Mouse (Mus musculus): Measurements from ENCODE around the gene Pld5. TPM values are rescaled to one million over a fixed set of nuclear protein-coding genes. Genes with fewer than 3 reads are reported as not detected.
"Not testable (repeated sequence)": the region's sequence is repeated elsewhere in the genome, so short reads cannot be mapped to it uniquely, and the experiment has no call there.

The Pld5 gene
- total RNA-seq, 2 experiments from 2014 or later, result 0.15 to 0.44 TPM

DNA sequence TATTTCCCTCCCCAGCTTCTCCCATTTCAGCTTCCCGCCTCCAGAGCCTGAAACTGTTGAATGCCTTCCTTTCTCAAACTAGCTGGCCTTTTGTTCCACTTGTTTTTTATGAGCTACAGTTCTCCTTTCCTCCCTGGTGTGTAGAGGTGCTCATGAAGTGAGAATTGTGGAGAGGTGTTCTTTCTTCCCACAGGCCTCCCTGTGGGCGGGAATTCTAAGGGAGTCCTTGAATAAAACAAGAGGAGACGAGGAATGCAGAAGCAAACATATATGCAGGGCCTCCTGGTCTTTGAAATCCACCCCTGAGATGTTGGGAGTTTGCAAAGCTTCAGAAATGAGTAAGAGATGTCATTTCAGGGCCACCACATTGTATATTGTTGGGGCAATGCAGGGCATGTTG, 235.2 kb downstream of the Pld5 start:
- no peak for DNase-seq

DNA sequence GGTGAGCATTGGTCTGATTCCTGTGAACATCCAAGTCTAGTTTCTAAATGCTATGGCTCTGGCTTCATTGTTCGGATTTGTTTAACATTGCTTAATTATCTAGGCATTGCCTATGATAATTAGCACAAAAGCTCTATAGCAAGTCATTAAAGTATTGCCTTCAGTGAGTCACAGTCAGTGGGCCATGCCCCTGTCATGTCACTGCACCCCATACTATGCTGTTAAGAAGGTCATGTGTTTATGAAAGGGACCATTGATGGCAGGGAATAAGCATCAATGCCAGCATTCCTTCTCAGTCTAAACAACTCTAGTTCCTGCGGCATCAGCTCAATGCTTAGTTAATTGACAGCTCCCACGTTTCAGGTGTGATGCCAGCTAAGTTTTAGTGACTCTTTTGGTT, 239.1 kb downstream of the Pld5 start:
- DNase-seq, result no peak

DNA sequence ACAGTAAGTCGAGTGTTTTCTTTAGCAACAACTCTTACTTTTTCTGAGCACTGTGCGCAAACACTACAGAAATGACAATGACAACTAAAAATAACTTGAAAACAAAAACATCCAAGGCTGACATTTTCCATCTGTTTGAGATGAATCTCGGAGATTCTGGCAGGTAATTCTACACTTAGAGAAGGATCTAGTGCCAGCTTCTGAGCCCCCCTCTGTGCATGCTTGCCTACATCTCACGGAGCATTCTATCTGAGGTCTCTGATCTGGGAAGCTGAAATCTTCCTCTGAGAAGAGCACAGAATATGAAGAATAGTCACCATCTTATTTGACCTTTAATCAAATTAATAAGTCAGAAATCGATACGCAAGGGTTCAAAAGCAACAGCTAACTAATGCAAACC, 240.4 kb downstream of the Pld5 start:
- no peak for DNase-seq

DNA sequence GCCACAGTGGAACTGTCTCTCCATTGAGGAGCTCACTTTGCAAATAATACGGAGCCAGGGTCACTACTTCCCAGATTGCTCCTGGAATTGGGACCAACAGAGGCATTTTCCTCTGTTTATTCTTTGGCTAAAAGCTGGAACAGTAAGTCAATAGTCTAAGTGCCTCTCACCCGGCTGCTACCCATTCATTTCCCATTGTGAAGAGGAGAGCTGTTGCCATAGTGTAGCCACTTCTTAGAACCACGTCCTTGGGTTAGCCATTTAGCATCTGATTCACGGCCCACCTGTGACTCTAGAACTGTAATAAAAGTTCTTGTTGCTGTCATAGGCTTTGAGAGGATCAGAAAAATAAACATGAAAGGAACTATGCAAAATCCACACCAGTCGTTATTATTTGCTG, 241.4 kb downstream of the Pld5 start:
- no peak for DNase-seq

DNA sequence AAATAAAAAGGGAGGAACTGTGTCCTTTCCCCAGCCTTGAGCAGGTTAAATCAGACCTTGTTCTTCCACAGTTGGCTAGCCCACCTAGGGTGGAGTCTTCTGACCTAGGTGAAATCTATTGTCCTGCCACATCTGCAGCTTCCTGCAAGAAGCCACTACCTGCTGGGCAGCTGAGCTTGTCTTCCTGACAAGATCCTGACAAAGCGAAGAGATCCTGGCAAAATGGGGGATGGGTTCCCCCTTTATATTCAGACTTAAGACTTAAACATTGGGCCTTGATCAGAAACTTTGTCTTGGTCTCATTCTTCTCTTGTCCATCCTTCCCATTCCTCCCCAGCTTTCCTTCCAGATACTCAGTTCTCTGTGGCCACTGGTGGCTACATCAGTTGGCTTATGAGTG, 246.0 kb downstream of the Pld5 start:
- no peak for DNase-seq

DNA sequence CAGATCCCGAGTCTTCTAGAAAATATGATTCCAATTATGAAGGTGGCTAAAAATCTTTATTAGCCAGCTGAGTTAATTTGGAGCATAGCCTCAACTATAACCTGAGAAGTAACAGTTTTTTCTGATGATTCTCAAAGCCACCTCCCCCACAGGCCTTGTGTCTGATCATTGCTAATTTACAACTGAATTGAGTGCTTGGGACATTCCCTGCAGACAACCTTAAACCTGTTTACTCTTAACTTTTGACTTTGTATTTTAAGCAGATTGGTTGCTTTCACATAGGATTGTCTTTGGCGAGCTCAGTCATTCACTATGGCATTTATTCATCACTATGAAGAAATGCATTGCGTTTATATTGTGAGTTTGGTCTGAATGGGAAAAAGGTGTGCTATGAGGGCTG, 246.7 kb downstream of the Pld5 start:
- no peak for DNase-seq

DNA sequence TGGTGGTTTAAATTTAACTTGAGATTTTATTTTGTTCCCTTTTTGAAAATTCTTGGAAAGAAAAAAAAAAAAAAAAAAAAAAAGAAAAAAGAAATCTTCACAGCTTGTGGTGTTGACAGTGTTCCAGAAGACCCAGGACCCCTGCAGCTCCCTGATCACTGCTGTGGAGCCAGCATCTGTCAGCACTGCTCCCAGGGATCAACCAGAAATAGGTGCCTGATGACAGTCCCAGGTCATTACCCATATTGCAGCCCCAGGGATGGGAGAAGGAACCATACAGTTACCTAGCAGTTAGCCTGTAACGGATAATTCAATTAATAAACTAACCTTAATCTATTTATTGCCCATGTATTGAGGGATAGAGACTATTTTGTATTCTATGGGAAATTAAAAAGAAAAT, 250.6 kb downstream of the Pld5 start:
- DNase-seq, result no peak

DNA sequence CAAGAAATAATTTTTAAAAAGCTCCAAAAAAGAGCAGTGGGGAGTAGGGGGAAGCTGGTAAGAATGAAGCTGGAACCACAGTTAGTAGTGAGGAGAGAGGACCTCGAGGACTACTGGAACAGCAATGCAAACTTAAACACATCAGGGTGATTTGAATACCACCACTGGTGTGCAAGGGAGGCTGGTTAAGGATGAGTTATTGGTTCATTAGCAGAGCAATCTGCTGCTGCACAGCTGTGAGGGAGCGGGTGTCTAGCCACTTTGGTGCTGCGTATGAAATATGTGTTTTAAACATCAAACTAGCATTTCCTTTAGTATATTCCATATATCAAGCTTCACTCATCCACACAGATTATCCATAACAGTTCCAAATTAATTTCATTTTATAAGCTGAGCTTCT, 256.6 kb downstream of the Pld5 start:
- DNase-seq, result no peak

DNA sequence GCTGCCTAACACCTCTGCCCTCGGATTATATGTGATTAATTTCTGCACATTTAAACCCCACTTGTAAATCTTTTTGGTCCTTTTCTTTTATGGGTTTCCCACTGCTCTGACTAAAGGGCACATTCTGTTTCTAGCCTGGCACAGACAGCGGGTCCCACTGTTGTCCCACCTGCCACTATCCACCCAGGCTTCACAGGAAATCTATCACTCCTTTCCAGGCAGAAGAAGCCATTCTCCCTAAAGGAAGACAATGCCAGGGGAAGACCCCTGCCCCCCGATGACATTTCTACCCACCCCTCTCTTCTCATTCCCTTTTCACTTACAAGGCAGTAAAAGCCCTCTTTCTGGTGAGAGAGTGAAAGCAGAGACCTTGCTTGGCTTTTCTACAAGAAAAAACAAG, 259.0 kb downstream of the Pld5 start:
- DNase-seq, result no peak

DNA sequence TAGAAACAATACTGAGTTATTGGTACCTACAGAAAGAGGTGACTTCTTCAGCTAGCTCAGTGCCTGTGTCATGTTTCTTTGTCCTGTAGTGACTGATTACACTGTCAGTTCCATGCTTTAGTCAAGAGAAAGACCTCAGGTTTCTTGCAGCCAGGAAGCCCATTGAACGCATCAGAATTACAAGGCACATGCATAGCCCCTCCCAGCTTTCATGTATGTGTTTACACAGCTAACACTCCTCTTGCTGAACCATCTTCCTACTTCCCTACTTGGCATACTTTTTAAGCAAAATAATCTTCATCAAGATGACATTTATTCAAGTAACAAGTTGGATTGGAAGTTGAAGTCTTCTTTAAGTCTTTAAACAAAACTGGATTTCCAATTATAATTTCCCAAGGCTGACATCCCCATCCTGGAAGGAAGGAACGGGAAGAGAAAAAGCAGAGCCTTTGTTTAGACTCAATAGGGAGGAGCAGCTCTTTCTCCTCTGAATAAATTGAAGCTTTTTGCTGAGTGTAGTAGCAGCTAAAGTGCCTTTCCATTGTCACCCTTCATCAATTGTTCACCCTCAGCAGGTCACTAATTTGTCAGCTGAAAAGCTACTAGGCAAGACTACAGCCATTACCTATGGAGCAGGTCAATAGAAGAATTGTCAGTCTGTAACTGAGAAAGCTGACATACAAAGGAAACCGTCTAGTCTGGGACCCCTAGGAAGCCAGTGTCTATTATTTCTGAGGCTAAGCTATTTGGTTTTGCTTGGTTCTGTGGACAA, 261.4 kb downstream of the Pld5 start:
- no peak for DNase-seq

DNA sequence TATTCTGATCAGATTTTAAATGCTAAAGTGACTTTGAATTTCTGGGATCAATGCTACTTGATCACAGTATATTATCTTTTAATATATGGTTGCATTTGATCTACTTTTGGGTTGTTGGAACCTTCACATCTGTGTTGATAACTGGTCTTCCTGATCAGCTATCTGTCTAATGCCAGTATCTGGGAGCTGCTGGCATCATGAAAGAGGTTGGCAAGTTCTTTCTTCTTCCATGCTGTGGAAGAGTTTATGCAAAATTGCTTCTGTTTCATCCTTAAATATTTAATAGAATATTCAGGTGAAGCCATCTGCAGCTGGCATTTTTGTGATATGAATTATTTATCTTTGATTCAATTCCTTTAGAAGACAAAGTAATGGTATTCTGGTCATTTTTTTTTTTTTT, 263.6 kb downstream of the Pld5 start:
- no peak for DNase-seq

DNA sequence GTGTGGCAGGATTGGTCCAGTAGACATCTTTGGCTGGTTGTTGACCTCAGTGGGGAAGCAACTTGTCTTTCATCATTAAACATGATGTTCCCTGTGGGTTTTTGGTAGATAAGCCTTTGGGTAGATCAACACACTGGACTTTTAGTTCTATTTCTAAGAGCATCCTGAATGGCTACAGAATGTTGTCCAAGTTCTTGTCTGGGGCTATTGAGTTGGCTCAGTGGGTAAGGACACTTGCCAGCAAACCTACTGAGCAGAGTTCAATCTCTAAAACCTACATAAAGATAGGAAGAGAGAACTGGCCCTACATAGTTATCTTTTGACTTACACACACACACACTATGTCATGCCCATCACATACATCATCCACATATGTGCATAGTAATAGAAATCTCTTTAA, 264.0 kb downstream of the Pld5 start:
- no peak for DNase-seq

DNA sequence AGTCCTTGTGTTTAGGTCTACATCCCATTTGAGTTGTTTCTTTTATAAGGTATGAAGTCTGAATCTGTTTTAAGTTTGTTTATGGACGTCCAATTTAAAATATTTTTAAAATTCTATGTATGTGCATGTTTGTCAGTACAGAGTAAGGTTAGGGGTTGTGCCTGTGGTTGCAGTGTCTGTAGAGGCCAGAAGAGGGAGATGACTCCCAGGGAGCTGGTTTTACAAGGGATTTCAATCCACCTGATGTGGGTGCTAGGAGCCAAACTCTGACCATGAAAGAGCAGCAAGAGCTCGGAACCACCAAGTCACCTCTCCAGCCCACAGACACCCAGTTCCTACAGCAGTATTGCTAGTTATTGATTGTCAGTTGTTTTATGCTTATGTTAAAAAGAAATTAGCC, 266.7 kb downstream of the Pld5 start:
- DNase-seq, result no peak

DNA sequence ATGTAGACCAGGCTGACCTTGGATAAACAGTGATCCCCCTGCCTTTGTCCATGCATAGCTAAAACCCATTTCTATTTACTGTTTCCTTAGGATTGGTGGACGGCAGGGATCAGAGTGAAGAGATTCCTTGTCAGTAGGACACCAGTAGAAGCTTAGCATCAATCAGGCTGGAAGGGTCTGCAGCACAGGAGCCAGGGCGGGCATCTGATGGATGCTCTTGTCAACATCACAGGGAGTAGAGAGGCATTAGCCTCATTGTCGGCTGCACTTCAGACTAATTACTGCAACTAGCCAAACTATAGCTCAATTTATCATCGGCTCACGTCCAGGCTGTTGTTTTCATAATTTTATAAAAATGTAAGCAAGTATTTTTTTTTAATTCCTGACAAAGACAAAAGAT, 274.5 kb downstream of the Pld5 start:
- DNase-seq, result no peak

DNA sequence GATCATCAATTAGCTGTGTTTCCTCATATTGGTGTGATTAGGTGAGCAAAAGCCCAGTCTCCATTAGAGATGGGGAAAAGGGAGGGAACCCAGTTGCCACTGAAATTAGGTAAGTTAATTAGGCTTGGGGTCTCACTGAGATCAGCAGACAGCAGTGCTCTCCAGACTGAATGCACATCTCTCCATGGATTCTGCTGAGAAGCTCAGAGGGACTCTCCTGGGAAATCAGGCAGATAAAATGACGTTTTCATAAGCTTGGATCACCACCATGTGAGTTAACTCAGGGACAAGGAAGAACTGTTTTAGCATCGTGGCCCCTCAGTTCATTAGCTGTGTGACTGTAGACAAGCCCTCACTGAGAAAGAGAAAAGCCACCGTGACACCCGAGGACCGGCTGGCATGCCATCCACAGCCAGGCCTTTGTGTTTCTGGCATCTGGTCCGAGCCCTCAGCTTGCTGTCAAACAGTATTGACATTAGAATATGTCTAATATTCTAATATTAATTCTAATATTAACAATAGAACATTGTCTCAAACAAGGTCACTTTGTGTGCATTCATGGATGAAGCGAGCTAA, 277.9 kb downstream of the Pld5 start:
- no peak for DNase-seq

DNA sequence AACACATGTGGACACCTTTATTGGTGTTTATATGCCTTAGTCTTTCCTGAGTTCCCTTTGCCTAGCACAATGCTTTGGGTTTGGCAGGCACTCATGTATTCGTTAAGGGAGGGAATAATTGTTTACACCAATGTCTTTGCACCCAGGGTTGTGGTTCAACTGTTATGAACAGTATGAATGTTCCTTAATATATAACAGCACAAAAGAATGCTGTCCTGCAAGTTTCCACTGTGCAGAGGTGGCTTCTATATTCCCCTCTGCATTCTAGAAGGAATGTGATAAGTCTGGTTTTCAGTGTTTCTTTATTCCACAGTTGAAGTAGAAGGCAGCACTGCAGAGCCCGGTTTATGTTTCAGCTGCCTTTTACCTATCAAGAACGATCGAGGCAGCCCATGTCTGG, 286.2 kb downstream of the Pld5 start:
- no peak for DNase-seq

DNA sequence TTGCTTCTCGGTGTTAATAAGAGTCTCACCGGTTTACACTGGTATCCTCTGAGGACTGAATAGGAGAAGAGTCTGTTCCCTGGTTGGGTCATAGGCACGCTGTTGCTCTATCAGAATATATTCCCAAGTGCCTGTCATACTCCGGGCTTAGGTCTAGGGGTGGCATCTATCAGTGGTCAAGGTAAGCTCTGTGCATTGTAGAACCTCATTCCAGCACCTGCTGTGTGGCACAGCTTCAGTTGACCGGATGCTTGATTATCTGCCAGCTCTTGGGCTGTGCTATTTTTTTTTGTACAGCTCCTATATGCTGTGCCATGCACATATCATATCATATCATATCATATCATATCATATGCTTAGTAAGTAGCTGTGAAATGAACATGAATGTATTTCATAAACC, 286.7 kb downstream of the Pld5 start:
- no peak for DNase-seq

DNA sequence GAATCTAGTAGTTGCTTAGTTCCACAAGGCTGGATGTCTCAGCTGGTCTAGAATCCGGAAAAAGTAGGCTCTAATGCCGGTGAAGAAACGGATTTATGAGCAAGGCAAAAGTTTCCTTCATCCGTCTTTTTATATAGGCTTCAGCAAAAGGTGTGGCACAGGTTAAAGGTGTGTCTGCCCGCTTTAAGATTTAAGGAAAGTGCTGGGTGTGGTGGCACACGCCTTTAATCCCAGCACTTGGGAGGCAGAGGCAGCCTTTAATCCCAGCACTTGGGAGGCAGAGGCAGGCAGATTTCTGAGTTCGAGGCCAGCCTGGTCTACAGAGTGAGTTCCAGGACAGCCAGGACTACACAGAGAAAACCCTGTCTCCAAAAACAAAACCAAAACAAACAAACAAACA, 296.1 kb downstream of the Pld5 start, which contains the start of gene Rbm8a2:
Gene Rbm8a2, minus strand, starts transcription at position 101 of the 400 bp plus-strand sequence.
- not testable (repeated sequence) for DNase-seq

DNA sequence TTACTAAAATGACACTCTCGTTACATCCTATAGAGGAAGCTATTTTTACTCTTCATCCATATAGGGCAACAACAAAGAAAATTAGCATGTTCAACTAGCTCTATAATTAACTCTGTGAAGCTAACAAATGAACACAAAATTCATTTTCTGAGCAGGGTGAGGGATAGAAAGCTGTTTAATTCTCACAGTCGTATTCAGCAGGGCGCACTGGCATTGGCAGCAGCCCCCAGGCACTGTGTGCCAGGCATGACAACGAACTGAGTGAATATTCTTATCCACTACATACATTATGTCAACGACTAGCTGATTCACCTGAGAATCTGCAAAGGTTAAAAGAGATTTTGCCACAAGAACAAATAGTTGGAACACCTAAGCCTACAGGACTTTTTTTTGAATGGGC, 304.4 kb downstream of the Pld5 start:
- DNase-seq, result no peak

DNA sequence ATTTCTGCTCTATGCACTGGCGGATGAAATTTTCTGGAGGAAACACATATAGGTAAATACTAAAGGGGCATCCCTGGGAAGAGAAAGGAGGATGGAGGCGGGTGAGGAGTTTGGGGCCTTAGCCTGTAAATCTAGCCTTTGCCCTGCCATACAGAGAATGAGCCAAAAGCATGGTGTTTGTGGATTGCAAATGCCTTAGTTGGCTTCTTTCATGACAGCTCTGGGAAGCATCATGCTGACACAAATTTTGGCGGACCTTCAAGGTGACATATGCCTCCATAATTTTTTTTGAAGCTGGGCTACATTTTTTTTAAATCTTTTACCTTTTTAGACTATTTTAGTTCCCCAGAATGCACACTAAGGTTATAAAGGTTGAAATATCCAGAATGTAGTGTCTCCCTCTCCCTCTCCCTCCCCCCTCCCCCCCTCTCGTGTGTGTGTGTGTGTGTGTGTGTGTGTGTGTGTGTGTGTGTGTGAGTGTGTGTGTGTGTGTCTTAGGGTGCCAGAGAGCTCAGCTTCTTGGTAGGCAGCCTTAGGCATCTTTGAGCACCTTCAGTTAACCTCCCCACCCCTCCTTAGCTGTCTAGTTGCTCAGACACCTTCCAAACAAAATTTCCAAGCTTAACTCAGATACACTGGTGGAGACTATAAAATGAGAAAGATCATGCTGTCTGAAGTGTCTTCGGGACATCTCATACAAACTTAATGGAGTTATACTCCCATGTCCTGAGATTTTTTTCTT, 307.9 kb downstream of the Pld5 start:
- no peak for DNase-seq

DNA sequence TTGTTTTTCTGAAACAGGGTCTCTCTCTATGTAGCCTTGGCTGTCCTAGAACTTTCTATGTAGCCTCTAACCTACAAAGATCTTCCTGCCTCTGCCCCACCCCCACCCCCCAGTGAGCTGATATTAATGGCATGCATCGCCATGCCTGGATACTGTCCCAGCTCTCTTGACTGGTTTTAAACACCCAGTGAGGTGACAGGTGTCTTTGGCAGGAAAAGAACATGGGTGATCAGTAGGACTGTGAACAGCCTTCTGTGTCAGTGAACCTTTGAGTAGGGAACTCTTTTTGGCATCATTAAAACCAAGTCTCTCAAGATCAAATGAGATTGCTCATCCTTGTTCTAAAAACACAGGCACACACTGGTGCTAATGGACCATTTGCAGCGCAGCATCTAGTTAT, 313.3 kb downstream of the Pld5 start:
- no peak for DNase-seq

DNA sequence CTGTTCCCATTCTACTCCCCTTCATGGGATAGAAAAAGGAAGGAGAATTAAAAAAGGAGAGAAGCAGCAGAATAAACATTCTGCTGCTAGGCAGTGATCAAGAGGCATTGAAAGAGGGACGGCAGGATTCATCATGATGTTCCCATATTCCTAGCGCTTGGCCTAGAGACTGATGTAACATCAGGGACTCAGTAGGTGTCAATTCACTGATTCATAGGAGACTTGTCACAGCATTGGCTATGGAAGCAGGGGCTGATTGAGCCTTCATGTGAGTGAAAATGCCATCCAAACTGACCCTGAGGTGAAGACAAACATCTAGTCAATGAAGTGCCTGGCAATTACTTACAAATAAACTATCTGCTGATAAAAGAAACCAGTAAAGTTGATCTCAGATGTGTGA, 324.3 kb downstream of the Pld5 start:
- no peak for DNase-seq

DNA sequence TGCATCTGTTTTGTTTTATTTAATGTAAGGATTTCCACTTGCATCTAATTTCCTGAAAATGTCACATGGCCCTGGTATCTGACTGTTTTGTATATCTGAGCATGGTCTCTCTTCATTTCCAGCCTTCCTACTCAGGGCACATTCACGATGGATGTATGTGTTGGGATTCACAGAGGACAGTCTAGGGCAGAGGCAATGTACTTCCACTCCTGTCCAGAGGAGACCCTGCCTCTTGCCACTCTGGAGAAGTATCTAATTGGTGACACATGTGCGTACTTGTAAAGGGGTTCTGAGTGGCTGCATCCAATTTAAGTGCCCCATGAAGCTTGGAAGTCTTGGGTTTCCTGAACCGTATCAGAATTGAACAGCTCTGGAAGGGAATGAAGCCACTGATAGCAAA, 324.7 kb downstream of the Pld5 start:
- no peak for DNase-seq
